Mouse (Mus musculus) megakaryocyte, embryonic 14.5 days (primary cell): ENCODE measurements around the gene Adipor2.

Experiments
- FLI1 ChIP-seq: IDR thresholded peaks from 2 replicates; pipeline ENCODE4 v1.6.1; 2012; ENCODE audit warnings: low read length, inconsistent platforms, mixed read lengths
- GATA1 ChIP-seq: IDR thresholded peaks from 3 replicates; pipeline ENCODE4 v1.6.1; 2012; ENCODE audit warnings: mixed read lengths, low read length, inconsistent platforms, borderline replicate concordance

GRCm38 (mm10) chr6:119375035-119375434 is 42.5 kb downstream of the Adipor2 start:
- TF ChIP-seq GATA1 (no peak), FLI1 (no peak)
